Mouse (Mus musculus): ENCODE measurements at regions not wholly inside any gene's neighbourhood (a gene's known extent, or its start where the extent isn't known, plus 50 kb on each side); places are given as distances from the start of the nearest gene placed in this dataset.

- Histone ChIP-seq H3K27me3 (ENCODE audit: insufficient read depth, poor library complexity, severe bottlenecking) (peaks cover 7% of the 10 kb centered on the region; the same call in 1 of the 2 replicates), H3K36me3 (no peaks in the 10 kb centered on the region), H3K27ac (no peak overlapping the region), H3K4me1 (no peaks in the 10 kb centered on the region), H3K4me3 (no peak overlapping the region), H3K9me3 (0 out of 2 replicates have a peak, but pooled peaks cover 6% of the 10 kb centered on the region)
- WGBS: 88% methylated on average over 4 of the region's 4 CpGs
- DNase-seq (ENCODE audit: low spot score): no peak
Observed at GRCm38 (mm10) chr4:137148756-137149155, 100.2 kb upstream of the Zbtb40 start.

GRCm38 (mm10) chr4:137147795-137148194, 99.2 kb upstream of the Zbtb40 start:
- Histone ChIP-seq H3K36me3 (no peaks in the 10 kb centered on the region), H3K27me3 (ENCODE audit: insufficient read depth, poor library complexity, severe bottlenecking) (peaks cover 14% of the 10 kb centered on the region), H3K4me1 (no peaks in the 10 kb centered on the region), H3K4me3 (no peak overlapping the region), H3K9me3 (0 out of 2 replicates have a peak, but pooled peaks cover 6% of the 10 kb centered on the region), H3K27ac (no peak overlapping the region)
- 74% methylated on average over 13 of the region's 13 CpGs for WGBS
- no peak for DNase-seq (ENCODE audit: low spot score)

DNA sequence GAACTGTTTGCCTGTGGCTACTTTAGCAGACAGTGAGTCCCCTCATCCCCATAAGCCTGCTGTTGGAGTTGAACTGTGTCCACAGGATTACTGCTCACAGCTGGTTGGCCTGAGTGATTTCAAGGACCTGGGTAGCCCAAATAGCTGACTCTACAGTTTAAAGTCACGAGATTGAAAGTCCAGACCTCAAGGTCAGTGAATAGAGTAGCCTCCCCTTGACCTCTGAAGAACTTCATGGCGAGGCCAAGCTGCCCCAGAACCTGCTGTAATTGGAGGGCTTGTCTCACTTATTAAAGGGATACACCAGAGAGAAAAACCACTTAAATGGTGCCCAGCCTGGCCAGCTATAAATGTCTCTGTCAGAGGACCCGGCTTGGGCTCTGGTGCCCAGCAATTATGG, 97.7 kb upstream of the Zbtb40 start:
- no peak for DNase-seq (ENCODE audit: low spot score)
- Histone ChIP-seq H3K36me3 (no peaks in the 10 kb centered on the region), H3K4me3 (no peak overlapping the region), H3K27ac (no peak overlapping the region), H3K9me3 (no peaks in the 10 kb centered on the region), H3K27me3 (ENCODE audit: insufficient read depth, poor library complexity, severe bottlenecking) (peaks cover 28% of the 10 kb centered on the region), H3K4me1 (peaks cover 6% of the 10 kb centered on the region; the same call in 1 of the 2 replicates)
- 72% methylated on average over 3 of the region's 3 CpGs for WGBS

- Histone ChIP-seq H3K4me1 (peaks cover 14% of the 10 kb centered on the region), H3K27me3 (ENCODE audit: insufficient read depth, poor library complexity, severe bottlenecking) (peaks cover 52% of the 10 kb centered on the region), H3K4me3 (no peak overlapping the region), H3K9me3 (no peaks in the 10 kb centered on the region), H3K27ac (no peak overlapping the region), H3K36me3 (no peaks in the 10 kb centered on the region)
- DNase-seq (ENCODE audit: low spot score): no peak
- 53% methylated on average over 9 of the region's 9 CpGs for WGBS
Observed at GRCm38 (mm10) chr4:137142316-137142715, 93.7 kb upstream of the Zbtb40 start.

DNA sequence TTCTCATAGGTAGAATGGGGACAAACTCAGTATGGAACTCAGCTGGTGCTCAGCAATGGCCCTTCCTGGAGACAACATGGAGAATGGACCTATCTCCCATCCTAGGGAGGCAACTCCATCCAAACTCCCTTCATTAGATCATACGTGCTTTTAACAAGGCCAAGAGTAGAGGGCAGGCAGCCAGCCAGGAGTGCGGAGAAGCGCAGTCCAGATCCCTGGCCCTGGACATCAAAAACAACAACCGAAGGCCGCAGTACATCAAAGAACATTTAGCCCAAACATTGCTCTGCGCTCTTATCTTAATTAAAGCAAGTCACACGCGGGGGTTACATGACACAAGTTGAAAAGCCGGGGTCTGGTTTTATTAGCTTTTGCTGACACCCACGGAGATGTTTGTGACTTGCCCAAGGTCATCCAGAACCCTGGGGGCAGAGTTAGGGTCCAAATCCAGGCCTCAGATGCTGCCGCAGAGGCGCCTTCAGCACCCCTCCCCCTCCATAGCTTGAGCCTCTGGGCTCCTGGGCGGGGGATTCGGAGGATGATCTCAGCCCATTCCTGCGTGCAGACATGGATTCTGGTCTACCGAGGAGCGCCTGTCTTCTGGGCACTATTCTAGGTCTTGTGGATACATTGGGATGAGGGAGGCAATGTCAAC, 90.6 kb upstream of the Zbtb40 start:
- Histone ChIP-seq H3K4me1 (peaks cover 18% of the 10 kb centered on the region), H3K27ac (0 out of 2 replicates have a peak overlapping the region, but pooled peaks have one; percentile 29), H3K4me3 (no peak overlapping the region), H3K9me3 (no peaks in the 10 kb centered on the region), H3K27me3 (ENCODE audit: insufficient read depth, poor library complexity, severe bottlenecking) (peaks cover 70% of the 10 kb centered on the region), H3K36me3 (no peaks in the 10 kb centered on the region)
- no peak for DNase-seq (ENCODE audit: low spot score)
- WGBS: 65% methylated on average over 17 of the region's 17 CpGs

- Histone ChIP-seq H3K27me3 (ENCODE audit: insufficient read depth, poor library complexity, severe bottlenecking) (peaks cover 76% of the 10 kb centered on the region), H3K9me3 (no peaks in the 10 kb centered on the region), H3K27ac (0 out of 2 replicates have a peak overlapping the region, but pooled peaks have one; percentile 29), H3K36me3 (no peaks in the 10 kb centered on the region), H3K4me1 (peaks cover 28% of the 10 kb centered on the region), H3K4me3 (no peak overlapping the region)
- 70% methylated on average over 6 of the region's 6 CpGs for WGBS
- no peak for DNase-seq (ENCODE audit: low spot score)
Observed at GRCm38 (mm10) chr4:137138127-137138526, 89.5 kb upstream of the Zbtb40 start.

DNA sequence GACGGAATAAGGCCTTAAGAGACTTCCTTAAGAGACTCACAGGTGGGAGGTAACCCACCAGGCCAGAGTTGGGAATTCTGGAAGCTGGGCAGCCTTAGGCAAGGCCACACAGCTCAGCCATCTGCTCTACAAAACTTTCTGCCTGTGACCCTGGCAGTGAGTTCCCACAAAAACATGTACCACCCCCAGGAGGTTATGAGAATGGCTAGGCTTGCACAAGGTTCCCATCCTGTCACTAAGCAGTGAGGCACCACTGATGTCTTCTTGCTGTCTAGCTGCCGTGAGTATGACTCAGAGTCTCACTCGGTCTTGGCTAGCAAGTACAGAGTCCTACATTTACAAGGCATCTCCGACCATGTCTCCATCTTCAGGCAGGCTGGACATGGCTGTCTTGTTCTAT, 87.7 kb upstream of the Zbtb40 start:
- Histone ChIP-seq H3K27me3 (ENCODE audit: insufficient read depth, poor library complexity, severe bottlenecking) (peaks cover 77% of the 10 kb centered on the region), H3K4me1 (peaks cover 23% of the 10 kb centered on the region), H3K36me3 (no peaks in the 10 kb centered on the region), H3K9me3 (no peaks in the 10 kb centered on the region), H3K27ac (0 out of 2 replicates have a peak overlapping the region, but pooled peaks have one; percentile 32), H3K4me3 (no peak overlapping the region)
- no peak for DNase-seq (ENCODE audit: low spot score)
- 76% methylated on average over 4 of the region's 4 CpGs for WGBS

DNA sequence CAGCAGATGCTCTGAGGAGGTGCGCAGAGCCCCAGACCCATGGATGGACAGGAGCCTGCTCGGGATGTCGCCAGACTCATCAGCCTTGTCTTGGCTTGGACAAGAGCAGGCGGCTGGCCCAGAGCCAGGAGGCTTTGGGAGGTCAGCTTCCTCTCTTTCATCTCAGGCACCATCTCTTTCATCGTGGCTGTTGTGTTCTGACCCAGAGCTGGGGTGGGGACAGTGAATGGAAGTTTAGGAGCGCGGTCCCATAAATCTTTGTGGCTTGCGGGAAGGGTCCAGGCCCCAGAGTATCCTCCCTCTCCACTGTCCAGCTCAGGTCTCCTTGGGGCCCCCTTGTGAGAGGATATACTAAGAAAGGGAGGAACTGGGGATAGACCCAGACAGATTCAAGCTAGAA, 87.2 kb upstream of the Zbtb40 start:
- H3K9me3 ChIP-seq: no peaks in the 10 kb centered on the region
- H3K27ac ChIP-seq: no peak overlapping the region
- no peaks in the 10 kb centered on the region for H3K36me3 ChIP-seq
- no peak for DNase-seq (ENCODE audit: low spot score)
- no peak overlapping the region for H3K4me3 ChIP-seq
- H3K4me1 ChIP-seq: peaks cover 25% of the 10 kb centered on the region
- WGBS: 77% methylated on average over 8 of the region's 8 CpGs
- H3K27me3 ChIP-seq (ENCODE audit: insufficient read depth, poor library complexity, severe bottlenecking): peaks cover 75% of the 10 kb centered on the region

GRCm38 (mm10) chr4:137134553-137134952, 86.0 kb upstream of the Zbtb40 start:
- no peak overlapping the region for H3K27ac ChIP-seq
- H3K27me3 ChIP-seq (ENCODE audit: insufficient read depth, poor library complexity, severe bottlenecking): peaks cover 71% of the 10 kb centered on the region
- no peak for DNase-seq (ENCODE audit: low spot score)
- no peaks in the 10 kb centered on the region for H3K36me3 ChIP-seq
- H3K4me3 ChIP-seq: no peak overlapping the region
- 54% methylated on average over 5 of the region's 5 CpGs for WGBS
- no peaks in the 10 kb centered on the region for H3K9me3 ChIP-seq
- peaks cover 28% of the 10 kb centered on the region for H3K4me1 ChIP-seq

- no peaks in the 10 kb centered on the region for H3K9me3 ChIP-seq
- H3K4me1 ChIP-seq: peaks cover 32% of the 10 kb centered on the region
- no peak overlapping the region for H3K4me3 ChIP-seq
- H3K27ac ChIP-seq: no peak overlapping the region
- no peak for DNase-seq (ENCODE audit: low spot score)
- H3K36me3 ChIP-seq: no peaks in the 10 kb centered on the region
- H3K27me3 ChIP-seq (ENCODE audit: insufficient read depth, poor library complexity, severe bottlenecking): peaks cover 73% of the 10 kb centered on the region
- 49% methylated on average over 13 of the region's 13 CpGs for WGBS
Observed at GRCm38 (mm10) chr4:137133789-137134188, 85.2 kb upstream of the Zbtb40 start.

DNA sequence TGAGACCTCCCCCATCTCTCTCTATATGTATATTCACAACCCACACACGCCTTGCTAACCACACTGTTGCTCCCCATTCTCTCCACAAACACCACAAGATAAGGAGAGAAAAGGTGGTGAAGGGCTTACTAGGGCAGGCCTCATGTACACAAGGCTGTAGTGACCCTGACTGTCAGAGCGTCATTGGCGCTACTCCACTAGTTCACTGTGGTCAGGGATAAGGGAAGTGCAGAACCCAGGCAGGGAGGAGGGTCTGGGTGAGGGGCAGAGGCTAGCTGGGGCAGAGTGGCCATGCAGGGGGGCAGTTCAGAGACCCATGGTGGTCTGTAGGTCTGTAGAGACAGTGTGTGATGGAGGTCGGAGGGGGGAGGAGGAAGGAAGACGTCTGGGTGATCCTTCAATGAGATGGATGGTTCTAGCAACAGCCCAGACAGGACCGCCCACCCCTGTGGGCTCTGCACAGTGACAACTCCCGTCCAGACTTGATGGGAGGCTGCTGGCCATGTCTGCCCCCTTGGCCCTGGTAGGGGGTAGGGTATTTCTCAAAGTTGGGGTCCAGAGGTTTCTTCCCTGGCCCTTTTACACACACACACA, 82.1 kb upstream of the Zbtb40 start:
- Histone ChIP-seq H3K27me3 (ENCODE audit: insufficient read depth, poor library complexity, severe bottlenecking) (peaks cover 86% of the 10 kb centered on the region), H3K4me1 (peaks cover 35% of the 10 kb centered on the region), H3K36me3 (no peaks in the 10 kb centered on the region), H3K9me3 (no peaks in the 10 kb centered on the region), H3K27ac (no peak overlapping the region), H3K4me3 (no peak overlapping the region)
- no peak for DNase-seq (ENCODE audit: low spot score)
- WGBS: 50% methylated on average over 7 of the region's 7 CpGs

GRCm38 (mm10) chr4:137128152-137128551, 79.6 kb upstream of the Zbtb40 start:
- Histone ChIP-seq H3K27me3 (ENCODE audit: insufficient read depth, poor library complexity, severe bottlenecking) (peaks cover 81% of the 10 kb centered on the region), H3K4me3 (no peak overlapping the region), H3K27ac (no peak overlapping the region), H3K9me3 (no peaks in the 10 kb centered on the region), H3K36me3 (no peaks in the 10 kb centered on the region), H3K4me1 (peaks cover 23% of the 10 kb centered on the region)
- 21% methylated on average over 15 of the region's 15 CpGs for WGBS
- DNase-seq (ENCODE audit: low spot score): no peak

GRCm38 (mm10) chr4:137121684-137122083, 73.1 kb upstream of the Zbtb40 start:
- 50% methylated on average over 10 of the region's 10 CpGs for WGBS
- H3K4me1 ChIP-seq: peaks cover 19% of the 10 kb centered on the region
- DNase-seq (ENCODE audit: low spot score): no peak
- no peak overlapping the region for H3K4me3 ChIP-seq
- no peaks in the 10 kb centered on the region for H3K9me3 ChIP-seq
- no peak overlapping the region for H3K27ac ChIP-seq
- peaks cover 52% of the 10 kb centered on the region for H3K27me3 ChIP-seq (ENCODE audit: insufficient read depth, poor library complexity, severe bottlenecking)
- H3K36me3 ChIP-seq: no peaks in the 10 kb centered on the region

Data from heart, embryonic 10.5 days (tissue).